Mouse (Mus musculus): ENCODE measurements around the gene Psmf1. TPM values are rescaled to one million over a fixed set of nuclear protein-coding genes. Genes with fewer than 3 reads are reported as not detected.

The Psmf1 gene
- 31.2 and 35.6 TPM in 2 replicates for polyA plus RNA-seq (2012; rRNA removed)

DNA sequence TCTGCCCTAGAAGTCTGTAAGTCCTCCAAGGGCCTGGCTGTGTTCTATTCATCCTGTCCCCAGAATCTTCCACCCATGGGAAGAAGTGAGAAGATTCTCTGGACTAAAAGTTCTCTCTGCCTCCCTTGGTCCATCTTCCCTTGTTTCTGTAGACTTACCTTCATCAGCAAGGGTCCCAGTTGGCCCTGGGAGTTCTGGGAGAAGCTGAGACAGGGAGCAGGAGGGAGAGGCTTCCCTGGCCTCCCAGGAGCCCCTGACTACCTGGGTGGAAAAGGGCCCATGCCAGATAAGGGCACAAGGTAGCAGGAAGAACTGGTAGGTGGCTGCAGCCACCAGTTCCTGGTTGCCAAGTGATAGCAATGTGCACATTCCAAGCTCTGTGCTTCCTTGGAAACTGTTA lies at the start of gene Psmf1:
TSS of gene Psmf1 (minus strand) at position 342 of the 400 bp plus-strand sequence.

GRCm38 (mm10) chr2:151701231-151702145 lies 42.5 kb downstream of the Psmf1 start, which contains the start of gene Tmem74b:
Gene Tmem74b, plus strand, starts transcription at chr2:151702008.

DNA sequence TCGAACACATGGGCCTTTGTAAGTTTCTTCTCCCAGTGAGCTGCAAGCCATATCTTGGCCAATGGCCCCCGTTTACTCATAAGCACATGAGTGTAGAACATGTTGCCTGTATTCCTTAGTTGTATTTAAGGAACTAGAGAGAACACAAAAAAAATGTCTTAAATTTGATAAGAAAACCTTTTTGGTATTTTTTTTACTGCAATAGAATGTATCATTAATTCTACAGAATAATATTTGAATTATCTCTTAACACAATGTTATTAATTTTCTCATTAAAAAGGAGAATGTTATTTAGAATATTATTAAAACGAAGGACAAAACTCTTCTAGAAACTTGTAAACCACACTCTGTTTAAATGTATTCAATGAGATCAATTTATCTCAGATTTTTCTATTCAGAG lies 75.6 kb downstream of the Psmf1 start, which contains the start of gene Rad21l:
TSS of gene Rad21l (minus strand) at position 101 of the 400 bp plus-strand sequence.

Other genes with a start within 250 kb of the Psmf1 start
- gene Fkbp1a, start 201.7 kb downstream of the Psmf1 start, polyA plus RNA-seq (2012; rRNA removed), result 49.5 and 51.2 TPM in 2 replicates
- 291 and 310 TPM in 2 replicates for gene Sdcbp2, start 171.6 kb downstream of the Psmf1 start, polyA plus RNA-seq (2012; rRNA removed)
- gene Snph, start 111.6 kb downstream of the Psmf1 start, polyA plus RNA-seq (2012; rRNA removed), result 6.9 and 7.6 TPM in 2 replicates
- gene Rad21l, start 75.7 kb downstream of the Psmf1 start, polyA plus RNA-seq (2012; rRNA removed), result not detected in 2 replicates
- 0.28 and 0.36 TPM in 2 replicates for gene Tmem74b, start 42.2 kb downstream of the Psmf1 start, polyA plus RNA-seq (2012; rRNA removed)
- gene Rspo4, start 98.7 kb upstream of the Psmf1 start, polyA plus RNA-seq (2012; rRNA removed), result not detected in 2 replicates
- 1.8 and 2.4 TPM in 2 replicates for gene Angpt4, start 167.0 kb upstream of the Psmf1 start, polyA plus RNA-seq (2012; rRNA removed)
- gene Fam110a, start 236.0 kb upstream of the Psmf1 start, polyA plus RNA-seq (2012; rRNA removed), result 23.9 and 24.5 TPM in 2 replicates

All from colon, adult 2 months (tissue).